Mouse (Mus musculus) sigmoid colon, adult 10 weeks (tissue): ENCODE measurements around the gene Trim8. TPM values are rescaled to one million over a fixed set of nuclear protein-coding genes. Genes with fewer than 3 reads are reported as not detected.

Source experiments
- polyA plus RNA-seq: library from polyadenylated mRNA; stranded (reverse); fragments of 350-450 nt; fragmentation: Illumina TruSeq; extraction: RNeasy Lipid Tissue Mini Kit (QIAGEN cat#74804); gene quantifications from one replicate; pipeline ENCODE4 v1.2.3, GENCODE M21; 2014; ENCODE audit warnings: low read depth, low replicate concordance

The Trim8 gene
- 5.2 TPM for polyA plus RNA-seq

GRCm38 (mm10) chr19:46501401-46502068 is at the start of gene Trim8:
Trim8 (plus strand) TSS chr19:46501702.

Other genes with a start within 250 kb of the Trim8 start
- gene Nfkb2, start 197.4 kb upstream of the Trim8 start, polyA plus RNA-seq, result 1.6 TPM
- gene Psd, start 174.5 kb upstream of the Trim8 start, polyA plus RNA-seq, result 2.7 TPM
- not detected for gene Fbxl15, start 173.5 kb upstream of the Trim8 start, polyA plus RNA-seq
- 2.8 TPM for gene Cuedc2, start 163.0 kb upstream of the Trim8 start, polyA plus RNA-seq
- 1.1 TPM for gene Mfsd13a, start 160.6 kb upstream of the Trim8 start, polyA plus RNA-seq
- 1.8 TPM for gene 2310034G01Rik, start 151.4 kb upstream of the Trim8 start, polyA plus RNA-seq
- 47.3 TPM for gene Actr1a, start 106.0 kb upstream of the Trim8 start, polyA plus RNA-seq
- gene Sufu, start 104.8 kb upstream of the Trim8 start, polyA plus RNA-seq, result 2.4 TPM
- 33.2 TPM for gene Arl3, start 71.5 kb downstream of the Trim8 start, polyA plus RNA-seq
- gene Sfxn2, start 71.7 kb downstream of the Trim8 start, polyA plus RNA-seq, result 9.9 TPM
- 6.6 TPM for gene Wbp1l, start 97.4 kb downstream of the Trim8 start, polyA plus RNA-seq
- not detected for gene Cyp17a1, start 171.5 kb downstream of the Trim8 start, polyA plus RNA-seq
- gene Borcs7, start 188.2 kb downstream of the Trim8 start, polyA plus RNA-seq, result 23.4 TPM
- 27.1 TPM for gene As3mt, start 205.8 kb downstream of the Trim8 start, polyA plus RNA-seq